Mouse (Mus musculus) kidney, adult 2 months (tissue): Measurements from ENCODE around the gene Ccdc103. TPM values are rescaled to one million over a fixed set of nuclear protein-coding genes. Genes with fewer than 3 reads are reported as not detected.
A peak's percentile ranks its signal among the peaks of the same experiment; 100 is the strongest.

Experiments
- DNase-seq: peaks from one replicate; pipeline ENCODE4 v3.0.0; 2021
- H3K27ac ChIP-seq: fragments of 200-500 bp; 2 replicates; pipeline ENCODE4 v1.5.1; 2012; ENCODE audit warnings: low read depth, low read length, control low read depth, inconsistent platforms; ENCODE audit not compliant: insufficient read depth
- H3K27me3 ChIP-seq: fragments of 200-500 bp; replicated peaks from 2 replicates; pipeline ENCODE4 v1.6.1; 2012; ENCODE audit warnings: mild to moderate bottlenecking, moderate library complexity, low read length, inconsistent platforms; ENCODE audit not compliant: control insufficient read depth, insufficient read depth
- H3K36me3 ChIP-seq: fragments of 200-500 bp; 2 replicates; pipeline ENCODE4 v1.6.1; 2012; ENCODE audit warnings: mild to moderate bottlenecking, moderate library complexity, low read length, inconsistent platforms; ENCODE audit not compliant: control insufficient read depth, insufficient read depth
- H3K4me1 ChIP-seq: fragments of 200-500 bp; 2 replicates; pipeline ENCODE4 v1.6.1; 2011; ENCODE audit warnings: low read length; ENCODE audit not compliant: control insufficient read depth, insufficient read depth
- H3K4me3 ChIP-seq: fragments of 200-500 bp; 2 replicates; pipeline ENCODE4 v1.5.1; 2011; ENCODE audit warnings: mild to moderate bottlenecking, low read depth, low read length, control low read depth; ENCODE audit not compliant: insufficient read depth
- CTCF ChIP-seq: fragments of 200-500 bp; conservative IDR thresholded peaks from 2 replicates; pipeline ENCODE4 v1.5.1; 2011; ENCODE audit warnings: low read depth, mild to moderate bottlenecking, control low read depth, low read length, moderate library complexity, mixed read lengths; ENCODE audit not compliant: insufficient read depth, insufficient read length
- POLR2A ChIP-seq: fragments of 200-500 bp; IDR thresholded peaks from one replicate; pipeline ENCODE4 v1.6.1; 2011; ENCODE audit warnings: low read depth, low read length, control low read depth
- WGBS: fragments of 180-500 bp; shearing (Covaris S2); methylation state at CpG from one replicate; pipeline ENCODE4 v1.1.7; 2018; 5-methylcytosine and 5-hydroxymethylcytosine counted together
- polyA plus RNA-seq: library from polyadenylated mRNA; depleted of rRNA; stranded (reverse); fragments of >200 nt; gene quantifications from 2 replicates; pipeline ENCODE4 v1.2.3, GENCODE M21; 2012; rRNA removed

Ccdc103 gene
- polyA plus RNA-seq, 1 experiment = 1.5 TPM

GRCm38 (mm10) chr11:102925351-102925717 is 44.3 kb downstream of the Ccdc103 start:
- 0 out of 2 replicates have a peak, but pooled peaks have one; percentile 1 for TF ChIP-seq CTCF
- no peak for TF ChIP-seq POLR2A
- Histone ChIP-seq H3K4me3 (peak overlapping the region; percentile 41), H3K27me3 (no peaks in the 10 kb centered on the region), H3K4me1 (no peaks in the 10 kb centered on the region), H3K36me3 (no peaks in the 10 kb centered on the region), H3K27ac (no peak overlapping the region)
- no peak for DNase-seq
- WGBS = 3% methylated on average over 10 of the region's 10 CpGs

GRCm38 (mm10) chr11:102930672-102931071 is 49.7 kb downstream of the Ccdc103 start:
- no peak overlapping the region for H3K27ac ChIP-seq
- no peak overlapping the region for H3K4me3 ChIP-seq
- H3K4me1 ChIP-seq = no peaks in the 10 kb centered on the region
- WGBS = 91% methylated on average over 10 of the region's 10 CpGs
- DNase-seq = no peak
- TF ChIP-seq CTCF (no peak), POLR2A (no peak)
- no peaks in the 10 kb centered on the region for H3K36me3 ChIP-seq
- H3K27me3 ChIP-seq = no peaks in the 10 kb centered on the region

Other genes starting within 250 kb of the Ccdc103 start
- not detected in 2 replicates for gene Meioc, start 217.5 kb upstream of the Ccdc103 start, polyA plus RNA-seq
- 6.7 and 8.4 TPM in 2 replicates for gene Ccdc43, start 183.4 kb upstream of the Ccdc103 start, polyA plus RNA-seq
- gene Adam11, start 119.8 kb upstream of the Ccdc103 start, polyA plus RNA-seq = 5.0 and 5.2 TPM in 2 replicates
- 4.9 and 5.1 TPM in 2 replicates for gene Gjc1, start 61.5 kb upstream of the Ccdc103 start, polyA plus RNA-seq
- gene Higd1b, start 45.4 kb upstream of the Ccdc103 start, polyA plus RNA-seq = 2.2 and 4.1 TPM in 2 replicates
- gene Eftud2, start 219 bp upstream of the Ccdc103 start, polyA plus RNA-seq = 76.4 and 81.0 TPM in 2 replicates
- gene Fam187a, start 4.0 kb downstream of the Ccdc103 start, polyA plus RNA-seq = not detected in 2 replicates
- 0.16 and 0.18 TPM in 2 replicates for gene Gfap, start 19.7 kb downstream of the Ccdc103 start, polyA plus RNA-seq
- gene Kif18b, start 43.9 kb downstream of the Ccdc103 start, polyA plus RNA-seq = 0.22 and 0.27 TPM in 2 replicates
- 0.38 and 0.39 TPM in 2 replicates for gene C1ql1, start 65.5 kb downstream of the Ccdc103 start, polyA plus RNA-seq
- 45.3 and 49.7 TPM in 2 replicates for gene Nmt1, start 147.0 kb downstream of the Ccdc103 start, polyA plus RNA-seq
- gene Dcakd, start 147.1 kb downstream of the Ccdc103 start, polyA plus RNA-seq = 49.5 and 51.3 TPM in 2 replicates
- 14.9 and 18.1 TPM in 2 replicates for gene Plcd3, start 220.5 kb downstream of the Ccdc103 start, polyA plus RNA-seq
- 119 and 130 TPM in 2 replicates for gene Acbd4, start 220.5 kb downstream of the Ccdc103 start, polyA plus RNA-seq
- gene Hexim1, start 235.0 kb downstream of the Ccdc103 start, polyA plus RNA-seq = 24.9 and 26.4 TPM in 2 replicates